Mouse (Mus musculus) erythroblast, embryonic 14.5 days (primary cell): Measurements from ENCODE around the gene C1qtnf2.

ENCODE experiments used
- GATA1 ChIP-seq: IDR thresholded peaks from 2 replicates; pipeline ENCODE4 v1.6.1; 2012; ENCODE audit warnings: low read length, inconsistent platforms, mixed read lengths
- TAL1 ChIP-seq: IDR thresholded peaks from 3 replicates; pipeline ENCODE4 v1.6.1; 2012; ENCODE audit warnings: low read length, inconsistent platforms, mixed read lengths

DNA sequence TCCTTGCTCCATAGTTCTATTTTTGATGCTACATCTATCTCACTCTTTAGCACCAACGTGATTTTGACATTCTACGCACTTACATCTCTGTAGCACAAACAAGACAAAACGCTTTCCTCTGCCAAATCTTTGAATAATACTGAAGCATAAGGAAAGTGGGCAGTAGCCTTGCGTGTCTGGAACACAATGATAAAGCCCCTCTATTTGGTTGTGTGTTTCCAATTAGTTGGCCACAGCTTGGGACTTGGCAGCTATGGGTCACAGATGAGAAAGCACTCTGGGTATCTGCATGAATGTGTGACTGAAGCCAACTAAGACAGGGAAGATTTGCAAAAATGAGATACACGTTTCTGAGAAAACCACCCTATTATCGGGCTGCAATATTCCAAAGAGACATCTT lies 33.9 kb downstream of the C1qtnf2 start:
- no peak for TF ChIP-seq TAL1
- no peak for TF ChIP-seq GATA1
